Mouse (Mus musculus): Measurements from ENCODE around the gene Zfp706. TPM values are rescaled to one million over a fixed set of nuclear protein-coding genes. Genes with fewer than 3 reads are reported as not detected.
A peak's percentile ranks its signal among the peaks of the same experiment; 100 is the strongest.
"Not testable (repeated sequence)": the region's sequence is repeated elsewhere in the genome, so short reads cannot be mapped to it uniquely, and the experiment has no call there.

The Zfp706 gene
- polyA plus RNA-seq, 1 experiment from 2014 or later: 495 TPM

DNA sequence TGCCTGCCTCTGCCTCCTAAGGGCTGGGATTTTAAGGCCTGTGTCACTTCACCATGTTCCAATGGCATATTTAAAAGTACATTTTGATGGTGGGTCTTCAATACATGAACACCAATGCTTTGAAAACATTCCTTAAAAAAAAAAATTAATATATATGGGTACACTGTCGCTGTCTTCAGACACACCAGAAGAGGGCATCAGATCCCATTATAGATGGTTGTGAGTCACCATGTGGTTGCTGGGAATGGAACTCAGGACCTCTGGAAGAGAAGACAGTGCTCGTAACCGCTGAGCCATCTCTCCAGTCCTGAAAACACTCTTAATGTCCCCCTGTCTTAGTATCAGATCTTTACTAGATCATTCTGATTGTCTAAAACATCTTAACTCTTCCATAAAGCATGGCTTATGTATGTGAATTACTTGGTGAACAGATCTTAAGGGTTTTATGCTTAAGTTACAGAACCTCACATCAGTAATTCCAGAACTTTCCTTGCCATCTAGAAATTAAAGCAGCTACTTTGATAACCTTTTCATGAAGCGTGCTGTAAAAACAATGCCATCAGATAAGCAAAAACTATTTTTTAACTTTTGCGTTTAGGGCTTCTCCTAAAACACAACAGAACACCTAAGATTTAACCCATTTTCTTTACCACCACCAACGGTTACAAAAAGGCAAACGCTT lies 1.6 kb downstream of the Zfp706 start:
- Histone ChIP-seq H3K4me3 (peak overlapping the region; percentile 94), H3K27me3 (ENCODE audit: insufficient read depth, poor library complexity, severe bottlenecking) (no peaks in the 10 kb centered on the region), H3K36me3 (peaks cover 32% of the 10 kb centered on the region), H3K4me1 (peaks cover 21% of the 10 kb centered on the region), H3K9me3 (no peaks in the 10 kb centered on the region), H3K27ac (peak overlapping the region; percentile 100)
- WGBS: 33% methylated on average over 7 of the region's 7 CpGs
- DNase-seq (ENCODE audit: low spot score): no peak

DNA sequence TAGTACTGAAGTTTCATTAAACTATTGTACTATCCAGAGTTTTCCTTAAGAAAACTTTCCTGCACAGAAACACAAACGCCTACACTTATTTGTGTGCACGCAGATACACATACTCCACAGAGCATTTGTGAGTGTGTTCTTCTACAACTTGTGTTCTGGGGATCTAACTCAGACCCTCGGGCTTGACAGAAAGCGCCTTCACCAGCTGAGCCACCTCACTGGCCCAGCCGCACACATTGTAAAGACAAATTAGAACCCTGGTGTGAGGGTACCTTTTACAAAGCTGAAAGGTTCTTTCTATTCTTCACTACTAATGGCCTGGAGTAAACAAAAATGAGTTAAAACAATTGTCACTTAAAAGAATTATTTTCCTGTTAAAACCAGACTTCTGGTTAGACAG lies 2.7 kb downstream of the Zfp706 start:
- peaks cover 21% of the 10 kb centered on the region for H3K4me1 ChIP-seq
- no peaks in the 10 kb centered on the region for H3K9me3 ChIP-seq
- H3K27ac ChIP-seq: no peak overlapping the region
- H3K4me3 ChIP-seq: peak overlapping the region; percentile 94
- peaks cover 42% of the 10 kb centered on the region for H3K36me3 ChIP-seq
- WGBS: 81% methylated on average over 5 of the region's 5 CpGs
- no peaks in the 10 kb centered on the region for H3K27me3 ChIP-seq (ENCODE audit: insufficient read depth, poor library complexity, severe bottlenecking)
- no peak for DNase-seq (ENCODE audit: low spot score)

- WGBS: 95% methylated on average over 7 of the region's 7 CpGs
- Histone ChIP-seq H3K4me1 (peaks cover 16% of the 10 kb centered on the region; the same call in 1 of the 2 replicates), H3K4me3 (no peak overlapping the region), H3K27me3 (ENCODE audit: insufficient read depth, poor library complexity, severe bottlenecking) (no peaks in the 10 kb centered on the region), H3K9me3 (no peaks in the 10 kb centered on the region), H3K36me3 (peaks cover 68% of the 10 kb centered on the region), H3K27ac (no peak overlapping the region)
- no peak for DNase-seq (ENCODE audit: low spot score)
These were observed 5.3 kb downstream of the Zfp706 start for GRCm38 (mm10) chr15:37002276-37002675.

DNA sequence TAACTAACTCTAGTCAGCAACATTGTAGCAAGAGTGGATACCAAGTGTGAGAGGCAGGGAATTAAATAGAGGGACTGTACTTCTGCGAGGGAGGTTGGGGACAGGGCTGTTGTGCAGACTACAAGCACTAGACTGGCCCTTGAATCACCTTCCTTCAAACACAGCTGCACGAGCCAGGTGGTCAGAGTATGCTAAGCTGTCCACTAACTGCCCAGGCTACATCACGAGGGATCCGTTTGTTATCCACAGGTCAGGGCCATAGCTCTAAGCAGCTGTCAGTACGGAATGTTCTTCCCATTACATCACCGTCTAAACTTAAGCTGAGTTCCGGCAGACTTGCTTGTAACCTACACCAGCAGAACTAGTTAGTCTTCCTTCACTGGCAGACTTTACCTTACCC lies 8.0 kb downstream of the Zfp706 start:
- peaks cover 75% of the 10 kb centered on the region for H3K36me3 ChIP-seq
- 61% methylated on average over 7 of the region's 7 CpGs for WGBS

GRCm38 (mm10) chr15:36995166-36995565 lies 12.4 kb downstream of the Zfp706 start:
- Histone ChIP-seq H3K4me3 (no peak overlapping the region), H3K9me3 (no peaks in the 10 kb centered on the region), H3K36me3 (peaks cover 41% of the 10 kb centered on the region), H3K27me3 (ENCODE audit: insufficient read depth, poor library complexity, severe bottlenecking) (no peaks in the 10 kb centered on the region), H3K4me1 (peaks cover 5% of the 10 kb centered on the region), H3K27ac (no peak overlapping the region)
- DNase-seq (ENCODE audit: low spot score): no peak
- WGBS: 96% methylated on average over 4 of the region's 4 CpGs

More for the DNA sequence above, 8.0 kb downstream of the Zfp706 start:
- not testable (repeated sequence) for H3K27ac ChIP-seq; H3K4me1 ChIP-seq; H3K4me3 ChIP-seq; DNase-seq (ENCODE audit: low spot score); H3K9me3 ChIP-seq; H3K27me3 ChIP-seq (ENCODE audit: insufficient read depth, poor library complexity, severe bottlenecking)

DNA sequence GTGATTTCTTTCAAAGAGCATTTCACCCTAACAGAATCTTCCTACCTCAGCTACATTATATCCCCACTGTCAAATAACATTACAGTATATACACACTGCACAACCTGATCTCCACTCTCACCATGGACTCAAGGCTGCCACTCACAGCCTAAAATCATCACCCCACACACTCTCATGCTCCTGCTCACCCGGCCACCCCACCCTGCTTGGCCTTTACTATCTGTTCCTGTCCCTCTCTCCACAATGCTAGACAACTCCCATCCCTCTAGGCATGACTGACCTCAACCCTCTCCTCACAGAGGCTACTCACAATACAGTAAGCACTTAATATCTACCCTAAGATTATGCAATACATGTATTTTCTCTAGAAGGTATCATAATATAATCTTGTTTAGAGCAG lies 12.9 kb downstream of the Zfp706 start:
- 58% methylated on average over 1 of the region's 1 CpGs for WGBS
- no peak overlapping the region for H3K27ac ChIP-seq
- H3K4me1 ChIP-seq: peaks cover 10% of the 10 kb centered on the region
- H3K4me3 ChIP-seq: no peak overlapping the region
- DNase-seq (ENCODE audit: low spot score): no peak
- no peaks in the 10 kb centered on the region for H3K27me3 ChIP-seq (ENCODE audit: insufficient read depth, poor library complexity, severe bottlenecking)
- H3K9me3 ChIP-seq: no peaks in the 10 kb centered on the region
- peaks cover 37% of the 10 kb centered on the region for H3K36me3 ChIP-seq

DNA sequence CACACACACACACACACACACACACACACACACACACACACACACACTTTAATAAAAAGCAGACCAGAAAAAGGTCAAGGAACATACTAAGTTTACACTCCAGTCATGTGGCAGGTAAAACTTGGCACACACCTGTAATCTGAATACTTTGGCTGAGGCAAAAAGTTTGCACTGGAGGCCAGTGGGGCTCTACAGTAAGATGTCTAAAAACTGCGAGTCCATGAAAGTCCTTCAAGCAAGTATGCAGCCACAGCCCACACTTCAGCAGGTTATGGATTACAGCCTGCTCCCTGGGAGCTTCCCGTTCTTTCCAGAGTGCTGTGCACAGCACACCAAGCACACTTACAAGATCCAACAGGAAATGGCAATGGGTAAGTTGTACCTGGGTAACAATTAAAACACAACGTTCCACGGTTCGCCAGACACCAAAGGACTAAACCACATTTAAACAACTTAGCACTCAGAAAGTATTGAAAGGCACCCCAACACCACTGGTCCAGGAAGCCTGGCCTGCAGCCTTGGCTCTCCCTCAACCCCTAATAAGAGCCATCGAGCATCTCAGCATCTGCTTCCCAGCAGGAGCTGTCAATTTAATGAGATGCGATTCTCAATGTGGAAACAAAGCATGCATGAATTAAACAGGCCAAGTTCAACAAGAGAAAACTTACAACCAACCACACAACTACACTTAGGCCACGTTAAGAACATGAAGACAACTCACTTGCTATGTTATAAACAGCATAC lies 14.0 kb downstream of the Zfp706 start:
- Histone ChIP-seq H3K4me1 (peaks cover 17% of the 10 kb centered on the region), H3K4me3 (no peak overlapping the region), H3K9me3 (no peaks in the 10 kb centered on the region), H3K27me3 (ENCODE audit: insufficient read depth, poor library complexity, severe bottlenecking) (no peaks in the 10 kb centered on the region), H3K27ac (no peak overlapping the region), H3K36me3 (peaks cover 26% of the 10 kb centered on the region)
- DNase-seq (ENCODE audit: low spot score): no peak
- 86% methylated on average over 8 of the region's 8 CpGs for WGBS

- DNase-seq (ENCODE audit: low spot score): no peak
- no peaks in the 10 kb centered on the region for H3K27me3 ChIP-seq (ENCODE audit: insufficient read depth, poor library complexity, severe bottlenecking)
- WGBS: 63% methylated on average over 6 of the region's 6 CpGs
- H3K4me1 ChIP-seq: peaks cover 38% of the 10 kb centered on the region
- H3K9me3 ChIP-seq: no peaks in the 10 kb centered on the region
- no peak overlapping the region for H3K4me3 ChIP-seq
- H3K36me3 ChIP-seq: peaks cover 11% of the 10 kb centered on the region; the same call in 1 of the 2 replicates
- peak overlapping the region; percentile 59 for H3K27ac ChIP-seq
These were observed 16.2 kb downstream of the Zfp706 start for GRCm38 (mm10) chr15:36991353-36991752.

DNA sequence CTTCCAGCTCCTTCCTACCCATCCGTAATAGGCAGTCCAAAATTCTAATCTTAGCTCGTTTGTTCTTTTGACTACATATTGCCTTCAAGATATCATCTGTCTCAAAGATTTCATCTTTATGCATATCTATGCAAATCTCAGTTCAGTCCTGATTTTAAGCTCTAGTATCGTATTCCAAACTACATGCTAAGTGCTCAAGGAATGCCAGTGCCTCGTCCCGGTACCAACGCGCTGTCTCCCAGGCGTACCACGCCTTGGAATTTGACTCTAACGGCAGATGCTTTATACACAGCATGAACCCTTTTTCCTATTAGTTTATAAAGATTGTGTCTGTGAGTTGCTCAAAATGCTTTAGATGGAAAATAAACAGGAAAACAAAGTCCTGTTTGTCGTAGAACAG lies 17.7 kb downstream of the Zfp706 start:
- WGBS: 87% methylated on average over 11 of the region's 11 CpGs
- peaks cover 52% of the 10 kb centered on the region for H3K4me1 ChIP-seq

GRCm38 (mm10) chr15:36988718-36989115 lies 18.9 kb downstream of the Zfp706 start:
- WGBS: 78% methylated on average over 2 of the region's 2 CpGs
- H3K27me3 ChIP-seq (ENCODE audit: insufficient read depth, poor library complexity, severe bottlenecking): no peaks in the 10 kb centered on the region
- H3K4me1 ChIP-seq: peaks cover 64% of the 10 kb centered on the region
- no peak for DNase-seq (ENCODE audit: low spot score)
- no peak overlapping the region for H3K4me3 ChIP-seq
- H3K36me3 ChIP-seq: peaks cover 6% of the 10 kb centered on the region; the same call in 1 of the 2 replicates
- peak overlapping the region; percentile 89; the same call in 1 of the 2 replicates for H3K27ac ChIP-seq
- no peaks in the 10 kb centered on the region for H3K9me3 ChIP-seq

More for the DNA sequence above, 17.7 kb downstream of the Zfp706 start:
- no peak for DNase-seq (ENCODE audit: low spot score)
- Histone ChIP-seq H3K4me3 (no peak overlapping the region), H3K36me3 (peaks cover 6% of the 10 kb centered on the region; the same call in 1 of the 2 replicates), H3K9me3 (no peaks in the 10 kb centered on the region), H3K27ac (no peak overlapping the region), H3K27me3 (ENCODE audit: insufficient read depth, poor library complexity, severe bottlenecking) (no peaks in the 10 kb centered on the region)

- peaks cover 6% of the 10 kb centered on the region; the same call in 1 of the 2 replicates for H3K36me3 ChIP-seq
- H3K27ac ChIP-seq: peak overlapping the region; percentile 89
- no peak for DNase-seq (ENCODE audit: low spot score)
- H3K9me3 ChIP-seq: no peaks in the 10 kb centered on the region
- no peaks in the 10 kb centered on the region for H3K27me3 ChIP-seq (ENCODE audit: insufficient read depth, poor library complexity, severe bottlenecking)
- WGBS: 79% methylated on average over 13 of the region's 13 CpGs
- no peak overlapping the region for H3K4me3 ChIP-seq
- peaks cover 70% of the 10 kb centered on the region for H3K4me1 ChIP-seq
These were observed 19.4 kb downstream of the Zfp706 start for GRCm38 (mm10) chr15:36987976-36988717.

- 41% methylated on average over 6 of the region's 6 CpGs for WGBS
- Histone ChIP-seq H3K27ac (peak overlapping the region; percentile 89), H3K36me3 (0 out of 2 replicates have a peak, but pooled peaks cover under 1% of the 10 kb centered on the region), H3K27me3 (ENCODE audit: insufficient read depth, poor library complexity, severe bottlenecking) (no peaks in the 10 kb centered on the region), H3K4me3 (peak overlapping the region; percentile 28; the same call in 1 of the 2 replicates), H3K4me1 (peaks cover 71% of the 10 kb centered on the region), H3K9me3 (no peaks in the 10 kb centered on the region)
- peak; percentile 78 for DNase-seq (ENCODE audit: low spot score)
These were observed 20.2 kb downstream of the Zfp706 start for GRCm38 (mm10) chr15:36987211-36987877.

Measured in heart, embryonic 10.5 days (tissue).